Mouse (Mus musculus) urinary bladder, postnatal 10 days (tissue): ENCODE results near the gene Itga9.

Source experiments
- DNase-seq: peaks from one replicate; pipeline ENCODE4 v3.0.0; 2022; ENCODE audit warnings: low spot score

Itga9 gene

GRCm38 (mm10) chr9:118920798-118921515 lies 314.5 kb downstream of the Itga9 start:
- peak; percentile 44 for DNase-seq

- no peak for DNase-seq
Measured at GRCm38 (mm10) chr9:118921926-118922325, 315.4 kb downstream of the Itga9 start.

- no peak for DNase-seq
Measured at GRCm38 (mm10) chr9:118924554-118925085, 318.1 kb downstream of the Itga9 start.

GRCm38 (mm10) chr9:118925286-118926110 lies 319.0 kb downstream of the Itga9 start:
- DNase-seq, result peak; percentile 86

GRCm38 (mm10) chr9:118926111-118926650 lies 319.7 kb downstream of the Itga9 start, which contains the start of gene Ctdspl:
Gene Ctdspl, plus strand, starts transcription at chr9:118926453.
- DNase-seq, result no peak

GRCm38 (mm10) chr9:118926688-118927321 lies 320.3 kb downstream of the Itga9 start:
- DNase-seq, result no peak

- DNase-seq, result no peak
Measured at GRCm38 (mm10) chr9:118927501-118927900, 321.0 kb downstream of the Itga9 start.

- no peak for DNase-seq
Measured at GRCm38 (mm10) chr9:118928007-118928406, 321.5 kb downstream of the Itga9 start.

- no peak for DNase-seq
Measured at GRCm38 (mm10) chr9:118928656-118929055, 322.2 kb downstream of the Itga9 start.

GRCm38 (mm10) chr9:118930611-118931010 lies 324.1 kb downstream of the Itga9 start:
- no peak for DNase-seq

- no peak for DNase-seq
Measured at GRCm38 (mm10) chr9:118933800-118934199, 327.3 kb downstream of the Itga9 start.

GRCm38 (mm10) chr9:118934319-118934718 lies 327.8 kb downstream of the Itga9 start:
- no peak for DNase-seq

- no peak for DNase-seq
Measured at GRCm38 (mm10) chr9:118935098-118935497, 328.6 kb downstream of the Itga9 start.

GRCm38 (mm10) chr9:118936071-118936470 lies 329.6 kb downstream of the Itga9 start:
- no peak for DNase-seq

- DNase-seq, result no peak
Measured at GRCm38 (mm10) chr9:118937515-118937914, 331.0 kb downstream of the Itga9 start.

GRCm38 (mm10) chr9:118939410-118939809 lies 332.9 kb downstream of the Itga9 start:
- no peak for DNase-seq

- no peak for DNase-seq
Measured at GRCm38 (mm10) chr9:118939831-118940230, 333.3 kb downstream of the Itga9 start.

- DNase-seq, result no peak
Measured at GRCm38 (mm10) chr9:118940591-118941207, 334.2 kb downstream of the Itga9 start.

- no peak for DNase-seq
Measured at GRCm38 (mm10) chr9:118942030-118942429, 335.5 kb downstream of the Itga9 start.

GRCm38 (mm10) chr9:118943941-118944340 lies 337.5 kb downstream of the Itga9 start:
- no peak for DNase-seq

- no peak for DNase-seq
Measured at GRCm38 (mm10) chr9:118944388-118944787, 337.9 kb downstream of the Itga9 start.

GRCm38 (mm10) chr9:118948486-118948885 lies 342.0 kb downstream of the Itga9 start:
- DNase-seq, result no peak
